Mouse (Mus musculus) urinary bladder, postnatal 10 days (tissue): ENCODE data around the gene Fbxl5.

Experiments used
- DNase-seq: peaks from one replicate; pipeline ENCODE4 v3.0.0; 2022; ENCODE audit warnings: low spot score

The Fbxl5 gene

DNA sequence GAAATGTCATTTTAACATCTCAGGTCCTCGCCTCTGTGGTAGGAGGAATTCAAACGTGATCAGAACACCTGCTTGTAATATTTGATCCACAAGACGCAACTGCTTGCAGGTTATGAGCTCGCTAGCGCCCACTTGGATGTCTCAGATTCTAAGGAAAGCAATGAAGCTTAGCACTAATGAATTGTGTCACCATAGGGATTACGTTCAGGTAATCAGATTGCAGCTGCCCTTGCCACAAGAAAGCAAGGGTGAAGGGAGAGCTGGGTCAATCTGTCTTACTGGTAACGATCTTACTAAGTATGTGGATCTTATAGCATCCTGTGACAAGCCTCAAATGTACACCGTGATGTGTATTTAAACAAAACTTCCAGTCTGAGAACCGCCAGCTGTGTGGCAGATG lies 5.9 kb upstream of the Fbxl5 start:
- DNase-seq = no peak

DNA sequence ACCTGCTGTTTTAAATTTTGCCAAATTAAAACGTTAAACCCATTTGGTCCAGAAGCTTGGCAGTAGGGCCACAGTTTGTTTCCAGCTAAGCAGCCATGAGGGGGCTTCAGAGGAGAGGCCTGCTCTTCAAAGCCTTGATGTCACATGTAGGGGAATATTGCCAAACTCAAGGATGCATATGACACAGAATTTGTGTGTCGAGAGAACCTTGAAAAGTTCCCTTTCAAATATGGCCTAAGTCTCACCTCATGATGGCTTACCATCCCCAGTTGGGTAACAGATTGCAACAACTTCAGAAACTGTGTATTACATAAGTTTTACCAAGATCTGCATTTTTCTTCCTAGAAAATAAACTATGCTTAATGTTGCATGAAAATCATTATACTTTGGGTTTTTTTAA lies 5.4 kb upstream of the Fbxl5 start:
- no peak for DNase-seq

DNA sequence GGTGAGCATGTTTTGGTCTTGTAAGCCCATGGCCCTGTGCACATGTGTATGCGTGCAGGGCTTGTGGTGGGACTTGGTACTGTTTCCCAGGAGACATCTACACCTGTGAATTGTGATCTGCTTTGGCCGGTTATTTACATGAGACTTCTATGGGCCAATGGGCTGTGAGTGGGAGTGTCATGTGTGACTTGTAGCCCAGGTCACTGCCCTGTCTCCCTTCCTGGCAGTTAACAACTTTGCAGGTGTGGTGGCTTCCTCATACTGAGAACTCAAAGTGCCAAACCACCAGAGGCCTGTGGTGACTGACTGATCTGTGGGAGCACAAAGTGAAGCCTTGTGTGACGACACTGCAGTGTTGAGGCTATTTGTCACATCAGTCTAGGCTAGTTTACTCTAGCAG lies 3.1 kb upstream of the Fbxl5 start:
- no peak for DNase-seq

DNA sequence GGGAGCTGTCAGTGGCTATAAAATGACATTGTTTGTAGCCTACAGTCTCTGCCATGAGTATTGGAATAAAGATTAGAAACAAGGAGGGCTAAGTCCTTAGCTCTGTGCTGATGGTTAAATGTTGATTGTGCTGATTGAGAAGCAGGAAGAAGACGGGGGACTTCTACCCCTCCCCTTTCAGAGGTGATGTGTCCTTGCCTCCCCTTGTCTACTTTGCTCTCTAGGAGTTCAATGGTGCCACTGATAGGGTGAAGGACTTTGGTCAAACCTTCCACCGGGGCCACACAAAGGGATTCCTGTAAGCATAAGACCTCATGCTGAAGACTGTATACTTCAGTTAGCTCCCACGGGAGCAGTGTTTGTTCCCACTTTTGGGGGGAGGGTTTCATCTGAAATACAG lies 1.4 kb upstream of the Fbxl5 start:
- no peak for DNase-seq

DNA sequence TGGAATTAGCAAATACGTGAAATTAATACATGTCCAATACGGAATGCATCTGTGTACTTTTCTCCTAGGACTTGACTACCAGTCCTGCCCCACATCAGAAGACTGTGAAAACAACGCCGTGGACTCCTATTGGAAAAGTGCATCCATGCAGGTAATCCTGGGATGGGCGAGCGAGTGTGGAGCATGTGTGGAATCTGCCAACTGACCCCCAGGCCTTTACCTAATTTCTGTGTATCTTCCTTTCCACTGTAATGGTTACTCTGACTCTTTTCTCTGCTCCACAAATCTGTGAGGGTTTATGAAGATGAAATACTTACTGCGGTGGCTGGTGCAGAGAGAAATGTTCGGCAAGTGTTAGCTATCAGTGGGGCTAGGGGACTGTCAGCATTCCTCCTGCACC lies 761 bp upstream of the Fbxl5 start:
- no peak for DNase-seq

DNA sequence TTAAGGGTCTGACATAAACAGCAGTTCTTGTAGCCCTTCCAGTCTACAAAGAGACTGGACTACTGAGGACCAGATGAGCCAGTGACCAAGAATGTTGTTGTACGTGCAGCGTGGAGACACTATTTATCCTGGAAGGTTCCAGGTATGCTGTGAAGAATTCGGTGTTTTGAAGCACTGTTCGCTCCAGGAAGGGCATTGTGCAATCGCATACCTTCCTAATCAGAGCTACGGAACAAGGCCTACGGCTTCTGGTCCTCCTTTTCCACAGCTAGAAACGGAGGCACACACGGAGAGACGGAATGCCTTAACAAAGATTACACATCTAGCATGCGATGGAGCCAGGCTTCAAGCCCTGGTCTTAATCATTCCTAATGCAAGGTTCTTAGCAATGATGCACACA lies 653 bp downstream of the Fbxl5 start:
- no peak for DNase-seq

DNA sequence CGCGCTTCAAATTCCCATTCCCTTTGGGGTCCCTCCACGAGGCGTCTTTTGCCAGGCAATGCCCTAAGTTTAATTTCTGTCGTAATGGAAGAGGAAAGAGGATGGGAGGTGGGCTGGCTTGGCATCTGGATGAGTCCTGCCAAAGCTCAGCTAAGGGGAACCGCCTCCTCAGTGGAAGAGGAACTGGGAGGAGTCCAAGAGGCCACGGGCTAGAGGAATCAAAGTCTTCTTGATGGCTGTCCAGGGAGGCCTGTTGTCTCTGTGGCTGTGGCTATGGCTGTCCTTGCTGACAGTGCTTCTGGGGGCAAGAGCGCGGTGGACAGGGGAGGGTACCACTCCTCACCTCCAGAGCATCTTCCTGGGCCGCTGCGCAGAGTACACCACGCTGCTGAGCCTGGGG lies 2.7 kb downstream of the Fbxl5 start, which contains the start of gene Bst1:
Gene Bst1, plus strand, starts transcription at position 191 of the 400 bp plus-strand sequence.
- no peak for DNase-seq

DNA sequence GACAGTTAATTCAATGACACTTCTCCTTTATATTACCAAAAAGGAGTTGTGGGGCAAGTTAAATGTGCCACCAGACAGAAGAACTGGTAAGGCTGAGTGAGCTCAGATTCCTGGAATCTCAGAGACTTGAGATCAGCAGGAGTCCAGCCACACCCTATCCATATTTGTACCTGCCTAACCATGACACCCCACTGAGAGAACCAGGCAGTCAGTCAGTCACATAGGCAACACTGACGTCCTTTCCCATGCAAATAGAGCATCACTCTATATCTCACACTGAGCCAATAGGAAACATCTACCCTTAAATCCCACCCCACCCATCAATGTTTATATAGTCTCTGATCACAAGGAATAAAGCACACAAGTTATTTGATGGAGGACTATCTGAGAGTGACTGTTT lies 5.7 kb downstream of the Fbxl5 start:
- DNase-seq = no peak

DNA sequence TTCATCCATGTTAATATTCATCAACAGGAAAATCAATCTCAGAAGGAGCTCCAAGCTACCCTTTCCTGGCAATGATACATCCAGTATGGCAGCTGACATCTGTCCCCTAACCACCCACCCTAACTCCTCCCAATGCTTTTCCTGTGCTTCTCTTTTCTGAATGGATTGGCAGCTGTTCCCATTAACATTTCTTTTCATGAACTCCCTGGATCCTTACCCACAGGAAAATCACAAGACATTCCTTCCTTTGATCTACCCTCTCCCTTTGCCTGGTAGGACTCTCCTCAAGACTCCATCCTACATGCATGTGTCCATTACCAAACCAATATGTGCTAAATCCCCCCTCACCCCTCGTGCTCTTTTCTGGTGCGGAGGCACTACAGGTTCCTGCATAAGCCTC lies 6.9 kb downstream of the Fbxl5 start:
- no peak for DNase-seq

DNA sequence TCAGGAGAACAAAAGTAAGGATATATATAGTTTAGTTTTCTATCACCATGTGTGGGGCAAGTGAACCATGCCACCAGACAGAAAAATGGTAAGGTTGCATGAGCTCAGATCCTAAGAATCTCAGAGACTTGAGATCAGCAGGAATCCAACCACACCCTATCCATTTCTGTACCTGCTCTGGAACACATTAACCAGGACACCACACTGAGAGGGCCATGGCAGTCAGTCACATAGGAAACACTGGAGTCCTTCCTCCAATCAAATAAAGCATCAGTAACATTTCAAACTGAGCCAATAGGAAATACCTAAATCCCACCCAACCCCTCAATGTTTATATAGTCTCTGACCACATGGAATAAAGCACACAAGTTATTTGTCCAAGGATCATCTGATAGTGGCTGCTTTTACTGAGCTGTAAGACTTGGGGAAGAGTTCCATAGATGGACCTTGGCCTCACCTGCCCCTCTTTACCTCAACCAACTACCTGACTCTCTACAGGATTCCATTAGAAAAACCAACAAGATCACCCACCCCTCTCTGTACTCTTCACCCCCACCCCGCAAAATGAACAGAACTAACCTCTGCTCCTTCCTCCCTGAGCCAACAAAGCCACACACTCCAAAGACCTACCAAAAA lies 10.9 kb downstream of the Fbxl5 start:
- DNase-seq = no peak

DNA sequence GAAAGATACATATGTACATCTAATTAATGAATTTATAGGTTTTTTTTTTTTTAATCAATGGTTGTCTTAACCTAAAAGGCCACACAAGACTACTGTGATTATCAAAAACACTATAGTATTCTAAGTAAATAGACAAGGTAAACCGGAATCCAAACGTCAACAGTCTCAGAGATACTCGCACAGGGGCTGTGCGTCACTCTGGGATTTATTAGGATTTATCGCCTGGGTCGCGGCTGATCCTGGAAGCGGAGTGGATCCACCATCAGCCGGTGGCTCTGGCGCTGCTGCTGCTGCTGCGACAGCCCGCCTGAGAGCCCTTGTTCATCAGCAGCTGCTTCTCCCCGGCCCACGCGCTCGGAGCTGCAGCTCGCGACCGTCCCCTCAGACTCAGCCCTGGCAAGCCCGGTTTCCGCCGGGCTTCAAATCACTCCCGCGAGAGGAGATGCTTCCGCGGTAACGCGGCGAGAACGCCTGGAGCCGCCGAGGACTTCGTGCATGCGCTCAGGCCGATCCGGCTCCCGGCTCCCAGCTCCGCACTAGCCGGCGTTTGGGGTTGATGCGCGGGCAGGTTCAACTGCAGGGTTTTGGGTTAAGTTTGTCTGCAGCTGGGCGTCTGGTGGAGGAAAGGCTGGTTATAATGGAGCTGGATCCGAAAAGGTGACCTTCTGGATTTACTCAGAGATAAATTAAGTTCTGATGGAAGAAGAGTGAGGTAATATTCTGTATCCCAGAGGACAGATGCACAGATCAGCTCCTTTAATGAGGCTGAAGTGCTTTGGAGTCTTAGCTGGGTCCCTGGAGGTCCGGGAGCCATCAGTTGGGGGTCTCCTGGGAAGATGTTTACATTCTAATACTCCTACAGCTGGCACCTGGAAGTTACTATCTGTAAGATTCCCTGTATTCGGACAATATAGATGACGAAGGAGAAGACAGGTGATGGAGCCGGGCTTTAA lies 13.4 kb downstream of the Fbxl5 start:
- DNase-seq = peak; percentile 46

DNA sequence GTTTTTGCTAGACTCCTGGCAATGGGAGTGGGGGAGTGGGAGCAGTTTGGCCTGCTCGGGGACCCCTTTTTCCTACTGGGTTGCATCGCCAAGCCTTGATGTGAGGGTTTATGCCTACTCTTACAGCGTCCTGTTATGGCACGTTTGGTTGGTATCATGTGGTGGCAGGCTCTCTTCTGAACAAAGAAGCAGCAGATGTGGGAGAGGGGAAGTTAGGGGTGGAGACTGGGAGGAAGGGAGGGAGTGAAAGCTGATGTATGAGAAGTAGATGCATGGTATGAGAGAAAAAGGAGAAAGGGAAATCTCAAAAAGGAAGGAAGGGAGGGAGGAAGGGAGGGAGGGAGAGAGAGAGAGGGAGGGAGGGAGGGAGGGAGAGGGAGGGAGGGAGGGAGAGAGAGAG lies 14.5 kb downstream of the Fbxl5 start:
- DNase-seq = no peak

DNA sequence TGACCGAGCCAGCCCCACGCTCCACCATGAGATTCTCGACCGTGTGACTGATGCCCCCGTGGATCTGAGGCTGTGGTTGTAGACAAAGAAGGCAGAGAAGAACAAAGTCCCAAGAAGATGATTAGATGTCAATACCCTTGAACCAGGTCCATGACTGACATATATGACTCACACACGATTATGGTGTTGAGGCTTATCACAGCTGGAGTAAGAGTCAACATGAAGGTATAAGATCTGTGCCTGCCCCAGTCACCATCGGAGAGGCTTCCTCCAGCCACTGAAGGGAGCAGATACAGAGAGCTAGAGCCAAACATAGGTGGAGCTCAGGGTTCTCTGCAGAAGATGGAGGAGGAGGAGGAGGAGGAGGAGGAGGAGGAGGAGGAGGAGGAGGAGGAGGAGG lies 15.1 kb downstream of the Fbxl5 start:
- no peak for DNase-seq

DNA sequence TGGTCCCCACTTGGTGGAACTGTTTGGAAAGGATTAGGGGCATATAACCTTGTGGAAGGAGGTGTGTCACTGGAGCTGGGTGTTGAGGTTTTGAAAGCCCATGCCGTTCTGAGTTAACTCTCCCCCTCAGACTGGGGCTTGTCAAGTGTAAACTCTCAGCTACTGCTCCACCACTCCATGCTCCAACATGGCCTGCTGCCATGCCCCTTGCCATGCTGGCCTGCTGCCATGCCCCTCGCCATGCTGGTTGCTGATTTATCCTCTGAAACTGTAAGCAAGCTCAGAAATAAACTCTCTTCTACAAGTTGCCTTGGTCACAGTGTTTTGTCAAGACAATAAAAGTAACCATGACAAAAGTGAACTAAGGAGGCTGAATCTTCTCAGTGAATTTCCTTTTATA lies 16.0 kb downstream of the Fbxl5 start:
- no peak for DNase-seq

DNA sequence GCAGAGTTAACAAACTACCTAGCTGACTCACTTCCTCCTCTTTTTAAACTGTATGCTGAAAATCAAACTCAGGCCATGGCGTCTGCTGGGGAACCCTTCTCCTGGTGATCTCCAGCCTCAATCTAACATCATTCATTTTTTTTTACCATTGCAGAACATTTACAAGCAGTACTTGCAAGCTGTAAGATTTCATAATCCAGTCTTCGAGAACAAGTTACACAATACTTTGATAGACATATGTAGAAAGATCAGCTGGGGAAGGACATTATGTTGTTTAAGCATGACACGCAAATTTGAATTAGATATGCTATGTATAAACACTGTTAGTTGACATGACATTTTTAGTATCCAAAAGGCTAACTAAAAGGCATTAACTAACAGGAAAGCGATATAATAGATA lies 19.6 kb downstream of the Fbxl5 start:
- DNase-seq = no peak

DNA sequence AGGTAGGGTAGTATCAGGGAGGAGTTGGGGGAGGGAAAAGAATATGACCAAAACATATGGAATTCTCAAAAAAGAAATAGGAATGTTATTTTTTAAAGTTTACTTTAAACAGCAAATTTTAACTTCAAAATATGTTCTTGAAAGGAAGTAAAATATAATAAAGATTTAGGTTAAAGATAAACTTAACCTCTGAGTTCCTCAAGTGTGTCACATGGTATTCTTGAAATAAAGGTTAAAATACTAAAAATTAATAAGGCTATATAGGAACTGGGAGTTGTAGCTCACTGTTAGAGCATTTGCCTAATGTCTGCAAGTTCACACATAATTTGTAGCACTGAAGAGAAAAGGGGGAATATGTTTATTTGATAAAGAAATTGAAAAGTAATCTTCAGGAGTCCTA lies 20.2 kb downstream of the Fbxl5 start:
- no peak for DNase-seq

DNA sequence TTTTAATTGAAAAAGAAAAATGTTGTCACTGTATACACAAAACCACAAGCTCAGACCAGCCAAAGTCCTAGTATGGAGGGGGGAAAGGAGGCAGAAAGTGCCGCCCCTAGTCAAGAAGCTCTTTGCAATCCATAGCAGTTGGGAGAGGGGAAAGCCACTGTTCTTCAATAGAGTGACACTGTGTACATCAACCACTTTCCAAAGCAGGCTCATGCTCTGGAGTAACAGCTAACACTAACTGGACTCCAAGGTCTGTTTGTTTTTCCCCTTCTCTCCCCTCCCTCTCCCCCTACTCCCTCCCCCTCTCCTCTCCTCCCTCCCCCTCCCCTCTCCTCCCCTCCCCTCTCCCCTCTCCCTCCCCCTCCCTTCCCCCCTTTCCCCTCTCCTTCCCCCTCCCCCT lies 20.7 kb downstream of the Fbxl5 start:
- DNase-seq = no peak

DNA sequence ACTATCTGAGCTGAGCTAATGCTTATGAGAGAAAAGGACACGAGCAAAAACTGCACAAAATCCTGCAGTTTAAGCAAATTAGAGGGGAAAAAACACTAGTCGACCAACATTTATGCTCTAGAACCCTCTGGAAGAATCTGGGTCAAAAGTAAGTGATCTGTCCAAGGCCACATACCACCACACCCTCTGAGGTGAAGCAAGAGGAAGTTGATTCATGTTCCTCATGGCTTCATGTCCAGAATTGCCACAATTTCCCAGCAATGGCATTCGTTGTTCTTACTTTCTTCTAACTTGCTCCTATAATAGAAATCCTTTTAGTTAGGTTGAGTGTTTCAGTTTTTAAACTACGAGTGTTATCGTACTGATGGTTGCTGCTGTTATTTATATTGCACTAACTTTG lies 21.9 kb downstream of the Fbxl5 start:
- no peak for DNase-seq

DNA sequence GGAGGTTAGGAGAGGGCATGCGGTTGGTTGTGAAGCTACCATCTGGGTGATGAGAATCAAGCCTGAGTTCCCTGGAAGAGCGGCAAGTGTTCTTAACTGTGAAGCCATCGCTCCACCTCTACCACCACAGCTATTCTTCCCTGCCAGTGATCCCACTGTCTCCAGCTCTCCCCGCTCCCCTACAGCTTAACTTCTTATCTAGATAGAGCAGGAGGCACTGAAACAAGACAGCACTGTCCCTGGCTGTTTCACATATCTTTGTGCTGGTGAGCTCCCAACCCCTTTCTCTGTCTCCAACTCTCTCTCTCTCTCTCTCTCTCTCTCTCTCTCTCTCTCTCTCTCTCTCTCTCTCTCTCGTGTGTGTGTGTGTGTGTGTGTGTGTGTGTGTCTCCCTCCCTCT lies 29.1 kb downstream of the Fbxl5 start:
- DNase-seq = no peak

DNA sequence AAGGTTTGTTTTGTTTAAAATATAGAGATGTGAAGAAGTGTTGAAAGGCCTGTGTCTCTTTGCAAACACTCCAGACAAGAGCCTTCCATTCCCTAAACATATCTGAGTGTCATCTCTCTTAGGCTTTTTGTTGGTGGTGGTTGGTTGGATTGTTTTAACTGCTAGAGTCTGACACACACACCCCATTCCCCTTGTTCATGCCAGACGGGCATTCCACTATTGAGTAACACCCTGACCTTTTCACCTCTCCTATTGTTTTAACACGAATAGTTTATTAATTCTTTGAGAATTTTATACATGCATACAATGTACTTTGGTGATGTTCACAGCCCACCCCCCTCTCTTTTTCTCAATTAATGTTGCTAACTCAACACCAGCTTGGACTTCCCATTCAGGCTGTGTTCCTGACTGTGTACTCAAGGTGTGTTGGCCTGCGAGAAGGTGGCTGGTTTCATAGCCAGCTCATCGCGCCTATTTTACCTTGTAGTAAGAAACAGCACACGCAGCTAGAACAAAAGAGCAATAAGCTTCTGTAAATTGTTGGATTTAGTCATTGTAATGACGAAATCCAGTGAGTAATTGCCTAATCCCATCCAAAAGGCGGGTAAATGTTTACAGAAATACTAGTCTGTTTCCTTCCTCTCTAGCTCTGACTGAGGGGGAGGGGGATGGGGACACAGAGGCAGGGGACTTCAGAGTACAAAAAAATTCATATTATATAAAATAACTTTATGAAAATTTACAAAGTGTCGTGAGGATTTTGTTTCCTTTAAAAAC lies 33.3 kb downstream of the Fbxl5 start:
- DNase-seq = no peak

DNA sequence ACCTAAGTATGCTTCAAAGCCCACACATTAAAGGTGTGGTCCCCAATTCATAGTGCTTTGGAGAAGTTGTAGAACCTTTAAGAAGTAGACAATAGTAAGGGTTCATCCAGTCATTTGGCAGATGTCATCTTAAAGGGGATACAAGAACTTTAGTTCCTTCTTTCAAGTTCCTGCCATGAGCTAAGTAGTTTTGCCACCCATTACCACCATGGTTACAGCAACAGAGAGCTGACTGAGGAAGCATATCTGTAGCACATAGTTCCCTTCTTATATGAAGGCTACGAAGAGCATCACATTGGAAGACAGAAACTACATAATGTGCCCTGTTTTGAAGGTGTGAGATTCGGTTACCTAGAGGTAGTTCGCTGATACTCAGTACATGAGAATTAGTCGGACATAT lies 34.8 kb downstream of the Fbxl5 start:
- DNase-seq = no peak

DNA sequence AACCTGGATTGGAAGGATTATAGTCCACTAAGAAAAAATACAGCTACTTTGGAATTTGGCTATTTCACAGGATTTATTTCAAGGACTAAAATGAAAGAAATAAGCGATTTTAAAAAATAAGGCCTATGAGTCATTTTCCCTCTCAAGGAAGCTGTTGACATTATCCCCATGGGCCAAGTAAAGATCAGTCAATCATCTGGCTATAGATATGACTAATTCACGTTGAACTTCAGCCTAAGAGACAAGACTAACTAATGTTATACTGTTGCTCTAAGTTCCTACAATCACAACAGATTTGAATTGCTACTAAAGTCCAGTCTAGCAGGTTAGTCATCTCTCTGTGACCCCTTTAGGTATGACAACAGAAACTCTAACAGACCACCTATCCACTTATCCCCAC lies 37.4 kb downstream of the Fbxl5 start:
- DNase-seq = no peak
